Mouse (Mus musculus) bone marrow, adult 2 months (tissue): ENCODE data around the gene Nr1d1. TPM values are rescaled to one million over a fixed set of nuclear protein-coding genes. Genes with fewer than 3 reads are reported as not detected.

Source experiments
- H3K27ac ChIP-seq: fragments of 200-500 bp; 2 replicates; pipeline ENCODE4 v1.5.1; 2012; ENCODE audit warnings: low read depth, mild to moderate bottlenecking, control low read depth, inconsistent platforms, low read length; ENCODE audit not compliant: control insufficient read depth, poor library complexity, insufficient read depth
- H3K4me1 ChIP-seq: fragments of 200-500 bp; 2 replicates; pipeline ENCODE4 v1.6.1; 2011; ENCODE audit warnings: low read length; ENCODE audit not compliant: control insufficient read depth, insufficient read depth
- H3K4me3 ChIP-seq: fragments of 200-500 bp; replicated peaks from 2 replicates; pipeline ENCODE3; 2011; ENCODE audit warnings: mild to moderate bottlenecking, low read depth, low read length, control low read depth; ENCODE audit not compliant: control insufficient read depth
- CTCF ChIP-seq: fragments of 200-500 bp; IDR thresholded peaks from 2 replicates; pipeline ENCODE4 v1.5.1; 2011; ENCODE audit warnings: low read length, control low read depth; ENCODE audit not compliant: control insufficient read depth, insufficient read depth
- POLR2A ChIP-seq: fragments of 200-500 bp; IDR thresholded peaks from 2 replicates; pipeline ENCODE4 v1.6.1; 2011; ENCODE audit warnings: low read depth, mild to moderate bottlenecking, control low read depth, low read length, borderline replicate concordance; ENCODE audit not compliant: control insufficient read depth
- WGBS: fragments of 180-500 bp; shearing (Covaris S2); methylation state at CpG from one replicate; pipeline ENCODE4 v1.1.7; 2018; 5-methylcytosine and 5-hydroxymethylcytosine counted together
- polyA plus RNA-seq: library from polyadenylated mRNA; stranded (reverse); fragments of >200 nt; gene quantifications from 2 replicates; pipeline ENCODE4 v1.2.4, GENCODE M21; 2011; ENCODE audit warnings: low replicate concordance; ENCODE audit not compliant: missing spikeins, insufficient read depth, insufficient read length

Nr1d1 gene
- polyA plus RNA-seq, 1 experiment: 4.8 TPM

DNA sequence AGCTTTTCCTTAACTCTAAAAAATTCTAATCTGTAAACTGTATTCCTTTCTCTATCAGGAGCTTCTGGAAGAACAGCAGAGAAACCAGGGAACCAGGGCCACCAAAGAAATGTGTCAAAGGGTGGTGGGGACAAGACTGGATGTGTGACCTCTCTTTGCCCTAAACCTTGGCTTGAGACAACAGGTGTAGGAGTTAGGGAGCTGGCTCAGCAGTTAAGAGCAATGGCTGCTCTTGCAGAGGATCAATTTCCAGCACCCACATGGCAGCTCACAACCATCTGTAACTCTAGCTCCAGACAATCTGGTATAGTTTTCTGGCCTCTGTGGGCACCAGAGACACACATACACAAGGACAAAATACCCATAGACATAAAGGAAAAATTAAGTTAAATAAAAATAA, 2.8 kb upstream of the Nr1d1 start:
- H3K4me3 ChIP-seq: no peak overlapping the region
- H3K27ac ChIP-seq: no peak overlapping the region
- peaks cover 13% of the 10 kb centered on the region; the same call in 1 of the 2 replicates for H3K4me1 ChIP-seq
- TF ChIP-seq CTCF (no peak), POLR2A (no peak)

GRCm38 (mm10) chr11:98776843-98777590, 1.9 kb upstream of the Nr1d1 start:
- Histone ChIP-seq H3K4me1 (peaks cover 13% of the 10 kb centered on the region; the same call in 1 of the 2 replicates), H3K27ac (peak overlapping the region; percentile 11; the same call in 1 of the 2 replicates), H3K4me3 (no peak overlapping the region)
- WGBS: 12% methylated on average over 9 of the region's 9 CpGs
- TF ChIP-seq POLR2A (no peak), CTCF (no peak)

GRCm38 (mm10) chr11:98776052-98776764, 1.1 kb upstream of the Nr1d1 start:
- 30% methylated on average over 12 of the region's 12 CpGs for WGBS
- TF ChIP-seq CTCF: no peak
- TF ChIP-seq POLR2A: no peak
- H3K4me1 ChIP-seq: peaks cover 13% of the 10 kb centered on the region; the same call in 1 of the 2 replicates
- H3K4me3 ChIP-seq: no peak overlapping the region
- H3K27ac ChIP-seq: peak overlapping the region; percentile 13

DNA sequence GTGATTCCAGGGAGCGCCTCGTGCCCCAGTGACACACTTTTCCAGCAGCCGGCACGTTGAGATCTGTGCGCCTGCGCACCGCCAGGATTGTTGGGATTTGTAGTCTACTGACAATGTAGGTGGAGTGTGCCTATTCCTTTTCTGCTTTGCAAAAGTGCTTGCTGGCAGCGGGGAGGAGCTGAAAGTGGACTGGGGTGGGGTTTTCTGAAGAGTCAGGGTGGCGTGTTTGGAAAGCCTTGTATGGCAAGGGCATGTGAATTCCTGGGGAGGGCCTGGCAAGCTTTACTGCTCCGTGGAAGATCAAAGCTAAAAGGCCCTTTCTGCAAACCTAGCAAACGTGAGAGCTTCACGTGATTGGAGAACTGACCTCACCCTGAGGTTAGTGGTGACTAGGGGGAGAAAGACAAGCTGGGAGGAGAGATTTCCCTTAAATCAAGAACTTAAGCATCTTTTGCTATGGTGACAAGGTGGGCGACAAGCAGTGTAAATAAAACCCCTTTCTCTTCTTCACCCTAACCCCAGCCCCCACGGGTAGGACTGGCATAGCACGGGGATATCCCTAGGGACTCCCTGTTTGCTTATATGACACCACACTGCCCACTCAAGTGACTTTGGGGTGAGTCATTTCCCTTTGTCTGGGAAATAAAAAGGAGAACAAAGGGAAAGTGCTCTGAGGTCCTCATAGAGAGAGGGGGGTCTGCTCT, 367 bp upstream of the Nr1d1 start:
- TF ChIP-seq POLR2A: no peak
- TF ChIP-seq CTCF: no peak
- H3K4me3 ChIP-seq: peak overlapping the region; percentile 21
- H3K4me1 ChIP-seq: peaks cover 13% of the 10 kb centered on the region; the same call in 1 of the 2 replicates
- peak overlapping the region; percentile 13 for H3K27ac ChIP-seq
- under 1% methylated on average over 15 of the region's 15 CpGs for WGBS

DNA sequence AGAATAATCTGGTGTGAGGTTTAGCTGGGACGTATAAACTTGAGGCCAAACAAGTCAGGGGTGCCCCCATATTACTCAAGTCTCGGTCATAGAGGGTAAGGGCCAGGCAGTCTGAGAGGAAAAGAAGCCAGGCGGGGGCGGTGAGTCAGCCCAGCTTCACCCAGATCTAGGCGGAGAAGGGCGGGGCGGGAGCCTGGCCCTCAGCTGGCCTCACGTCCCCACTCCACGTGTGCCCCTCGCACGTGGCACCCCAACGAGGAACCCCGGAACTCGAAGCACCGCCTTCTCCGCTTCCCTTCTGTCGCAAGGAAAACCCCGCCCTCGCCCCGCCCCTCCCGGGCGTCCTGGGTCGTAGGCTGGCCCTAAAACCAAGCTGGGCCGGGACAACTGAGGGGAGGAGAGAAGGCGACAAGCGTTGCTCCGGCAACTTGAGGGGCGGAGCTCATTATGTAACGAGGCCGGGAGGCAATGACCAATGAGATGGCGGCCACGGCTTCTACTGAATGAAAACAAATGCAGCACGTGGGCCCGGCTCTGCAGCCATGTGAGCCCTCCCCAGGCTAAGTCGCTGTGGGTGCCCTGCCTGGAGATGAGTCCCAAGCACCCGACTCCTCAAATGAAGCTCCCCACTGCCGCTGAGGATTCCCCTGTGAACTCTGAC, 1.4 kb downstream of the Nr1d1 start:
- under 1% methylated on average over 37 of the region's 37 CpGs for WGBS
- Histone ChIP-seq H3K27ac (no peak overlapping the region), H3K4me1 (peaks cover 13% of the 10 kb centered on the region; the same call in 1 of the 2 replicates), H3K4me3 (peak overlapping the region; percentile 48)
- no peak for TF ChIP-seq CTCF
- 0 out of 2 replicates have a peak, but pooled peaks have one; percentile 16 for TF ChIP-seq POLR2A

- Histone ChIP-seq H3K4me3 (no peak overlapping the region), H3K4me1 (peaks cover 13% of the 10 kb centered on the region; the same call in 1 of the 2 replicates), H3K27ac (no peak overlapping the region)
- whole genome bisulfite sequencing: 53% methylated on average over 8 of the region's 8 CpGs
- TF ChIP-seq CTCF (no peak), POLR2A (no peak)
Measured at GRCm38 (mm10) chr11:98772667-98773171, 2.4 kb downstream of the Nr1d1 start.

- WGBS: 80% methylated on average over 11 of the region's 11 CpGs
- no peak overlapping the region for H3K27ac ChIP-seq
Measured at GRCm38 (mm10) chr11:98771844-98772525, 3.1 kb downstream of the Nr1d1 start.

More at GRCm38 (mm10) chr11:98771844-98772525, 3.1 kb downstream of the Nr1d1 start:
- Histone ChIP-seq H3K4me3 (no peak overlapping the region), H3K4me1 (peaks cover 13% of the 10 kb centered on the region; the same call in 1 of the 2 replicates)
- no peak for TF ChIP-seq CTCF
